Mouse (Mus musculus): ENCODE results near the gene Ppp4r1.

DNA sequence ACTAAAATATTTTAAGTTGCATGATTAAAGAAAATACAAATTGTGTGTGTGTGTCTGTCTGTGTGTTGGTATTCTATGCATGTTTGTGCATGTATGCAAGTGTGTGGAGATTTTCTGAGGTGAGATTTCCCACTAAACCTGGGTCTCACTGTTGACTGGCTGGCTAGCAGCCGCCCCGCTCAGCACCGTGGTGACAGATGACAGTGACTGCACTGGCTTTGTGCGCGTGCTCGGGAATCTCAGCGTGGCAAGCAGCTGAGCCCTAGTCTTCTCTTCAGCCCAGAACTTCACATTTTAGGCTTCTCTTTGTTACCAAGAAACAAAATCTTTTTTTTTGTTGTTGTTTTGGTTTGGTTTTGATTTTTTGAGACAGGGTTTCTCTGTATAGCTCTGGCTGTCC lies 13.7 kb downstream of the Ppp4r1 start:
- no peak for TF ChIP-seq JUND (conservative IDR thresholded peaks at IDR 0.05; ENCODE audit: low read depth, low read length)
- TF ChIP-seq RAD21 (IDR thresholded peaks at IDR 0.05; ENCODE audit: low read depth, low read length), result no peak
- TF ChIP-seq EP300 (IDR thresholded peaks at IDR 0.05; ENCODE audit: low read length), result no peak
- no peak for TF ChIP-seq MAX (IDR thresholded peaks at IDR 0.05; ENCODE audit: low read length)
- no peak for TF ChIP-seq POLR2A (IDR thresholded peaks at IDR 0.05; ENCODE audit: low read depth, low read length)
- TF ChIP-seq NRF1 (IDR thresholded peaks at IDR 0.05; ENCODE audit: low read depth, low read length), result no peak
- no peak for TF ChIP-seq MEF2A (IDR thresholded peaks at IDR 0.05; ENCODE audit: borderline replicate concordance, low read depth, low read length)
- no peak for TF ChIP-seq GABPA (IDR thresholded peaks at IDR 0.05; ENCODE audit: insufficient replicate concordance, low read depth, low read length)
- TF ChIP-seq MAFK (IDR thresholded peaks at IDR 0.05; ENCODE audit: insufficient replicate concordance, low read length), result no peak
- TF ChIP-seq MYC (IDR thresholded peaks at IDR 0.05; ENCODE audit: low read depth, low read length), result no peak
